Mouse (Mus musculus) B cell, adult (primary cell): Measurements from ENCODE around the gene Hs3st5. TPM values are rescaled to one million over a fixed set of nuclear protein-coding genes. Genes with fewer than 3 reads are reported as not detected.

Experiments
- total RNA-seq: library from RNA; stranded (reverse); gene quantifications from 4 replicates; pipeline ENCODE4 v1.2.4, GENCODE M21; 2023; ENCODE audit not compliant: inconsistent age

The Hs3st5 gene
- not detected in 4 replicates for total RNA-seq

DNA sequence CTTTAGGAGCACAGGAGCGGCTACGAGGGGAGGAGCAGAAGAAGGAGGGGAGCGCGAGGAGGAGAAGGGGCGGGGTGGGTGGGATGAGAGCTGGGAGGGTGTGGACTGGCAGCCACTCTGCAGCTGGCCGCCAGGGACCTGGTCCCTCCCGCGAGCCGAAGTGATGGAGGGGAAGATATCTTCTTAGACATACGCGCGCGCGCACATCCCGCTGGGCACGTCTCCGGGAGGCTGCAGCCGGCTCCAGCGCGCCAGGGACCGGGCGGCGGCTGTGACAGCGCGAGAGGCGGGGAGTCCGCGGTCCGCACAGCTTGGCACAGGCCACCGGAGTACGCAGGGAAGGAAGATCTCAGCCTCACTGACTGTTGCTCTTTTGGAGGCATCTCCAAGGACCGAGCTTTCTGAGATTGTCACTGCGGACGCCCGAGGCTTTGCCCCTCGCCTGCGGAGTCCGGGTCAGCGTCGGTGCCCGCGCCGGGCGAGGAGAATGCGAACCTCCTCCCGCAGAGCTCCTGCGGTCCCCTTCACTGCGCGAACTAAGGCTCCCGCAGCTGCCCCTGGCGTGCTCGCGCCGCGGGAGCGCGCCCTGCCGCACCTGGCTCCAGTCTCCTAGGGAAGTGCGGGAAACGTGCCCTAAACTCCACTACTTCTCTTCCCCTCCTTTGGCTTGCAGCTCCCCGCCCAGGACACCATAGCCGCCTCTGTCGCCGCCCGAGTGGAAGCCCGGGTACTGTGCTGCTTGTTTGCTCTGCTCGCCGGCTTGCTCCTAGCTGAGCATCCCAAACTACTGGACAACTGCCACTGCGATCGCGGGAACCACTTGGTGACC is at the start of gene Hs3st5:
Gene Hs3st5, plus strand, starts transcription at position 88 of the 829 bp plus-strand sequence.

